Comparison of ENCODE assay signal across 12 mouse cellular contexts in the genomic region with DNA sequence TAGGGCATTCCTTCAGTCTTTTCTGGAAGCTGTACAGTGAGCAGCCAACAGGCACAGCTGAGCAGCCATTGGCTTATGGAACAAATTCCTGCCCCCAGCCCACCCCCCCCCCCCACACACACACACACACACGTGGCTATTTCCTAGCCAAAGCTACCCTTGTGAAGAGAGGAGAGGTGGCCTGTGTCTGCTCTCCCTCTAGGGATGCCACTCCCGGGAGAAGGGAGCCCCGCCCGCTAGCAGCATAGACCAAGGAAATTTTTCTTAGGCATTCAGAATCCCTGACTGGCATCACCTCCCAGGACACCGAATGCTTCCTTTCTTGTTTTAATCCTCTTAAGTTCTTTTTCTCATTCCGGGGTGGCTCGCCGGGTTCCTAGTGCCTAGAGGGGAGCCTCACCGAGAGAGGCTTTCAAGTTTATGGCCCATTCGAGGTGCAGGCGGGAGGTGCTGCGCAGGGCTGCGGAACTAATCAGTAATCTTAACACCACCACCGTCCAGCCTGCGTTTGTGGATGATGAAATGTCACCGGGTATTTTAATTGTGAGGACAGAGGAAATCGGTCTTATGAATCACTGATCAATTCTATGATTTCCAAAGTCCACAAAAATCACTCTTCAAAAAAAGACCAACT. TPM values are rescaled to one million over a fixed set of nuclear protein-coding genes. Genes with fewer than 3 reads are reported as not detected.
DNase-seq lines count a peak whose midpoint lies in the region; ATAC-seq and TF ChIP-seq lines count a peak whose summit lies in the region.
"Had no signal": no experiment of that assay in that cellular context is flagged by ENCODE, and none has a peak within 500 bp of the region (broad histone marks: within the 10 kb centered on the region; RNA-seq: fewer than 3 reads in every experiment).

No protein-coding gene starts in this region.

- intact Hi-C loops in heart, postnatal 36 days (cut with DNase I): no loop called here

- H3K4me1 ChIP-seq in heart, postnatal 0 days (ENCODE audit: control insufficient read depth, insufficient read depth): no peaks in the 10 kb centered on the region
- H3K4me1 ChIP-seq in embryonic facial prominence, embryonic 11.5 days (ENCODE audit: control insufficient read depth, insufficient read depth, low read length): no peaks in the 10 kb centered on the region
- H3K4me1 ChIP-seq in hindbrain, embryonic 15.5 days (replicated peaks): 0 out of 2 replicates have a peak, but pooled peaks cover 4% of the 10 kb centered on the region
- H3K4me1 ChIP-seq in midbrain, postnatal 0 days (ENCODE audit: insufficient read depth, low read length): no peaks in the 10 kb centered on the region; the same call in 1 of the 2 replicates

- no peaks in the 10 kb centered on the region for H3K36me3 ChIP-seq in heart, postnatal 0 days (replicated peaks; ENCODE audit: control insufficient read depth, insufficient read depth, low read length)
- H3K36me3 ChIP-seq in embryonic facial prominence, embryonic 11.5 days (replicated peaks; ENCODE audit: control insufficient read depth, insufficient read depth, low read depth, low read length): no peaks in the 10 kb centered on the region
- H3K36me3 ChIP-seq in hindbrain, embryonic 15.5 days: no peaks in the 10 kb centered on the region
- H3K36me3 ChIP-seq in midbrain, postnatal 0 days (ENCODE audit: insufficient read depth, low read length): no peaks in the 10 kb centered on the region

- no peak for TF ChIP-seq EP300 in heart, postnatal 0 days (IDR thresholded peaks at IDR 0.05; ENCODE audit: low read depth)

- DNase-seq in heart, postnatal 0 days (ENCODE audit: low spot score): no peak
- no peak for DNase-seq in heart, postnatal 36 days
- peak; percentile 38 for DNase-seq in embryonic facial prominence, embryonic 11.5 days (ENCODE audit: low spot score)
- DNase-seq in midbrain, postnatal 0 days (ENCODE audit: low spot score): no peak
- no peak for DNase-seq in gastrocnemius, adult 18-20 months (ENCODE audit: low spot score)
- DNase-seq in lung, postnatal 36 days: no peak
- no peak for DNase-seq in cerebellum, postnatal 36 days
- DNase-seq: cerebellum, postnatal 25 days; gastrocnemius, postnatal 36 days; liver, postnatal 0 days had no signal

- no peaks in the 10 kb centered on the region for H3K9me3 ChIP-seq in heart, postnatal 0 days (replicated peaks; ENCODE audit: control insufficient read depth, low read length)
- H3K9me3 ChIP-seq in embryonic facial prominence, embryonic 11.5 days (replicated peaks; ENCODE audit: control insufficient read depth, low read length): no peaks in the 10 kb centered on the region
- H3K9me3 ChIP-seq in hindbrain, embryonic 15.5 days: no peaks in the 10 kb centered on the region
- no peaks in the 10 kb centered on the region for H3K9me3 ChIP-seq in midbrain, postnatal 0 days (ENCODE audit: low read length)

- ATAC-seq in heart, postnatal 0 days (ENCODE audit: insufficient read depth, low read depth): no peak
- ATAC-seq in embryonic facial prominence, embryonic 11.5 days (replicated peaks; ENCODE audit: insufficient number of reproducible peaks, low FRiP score, low TSS enrichment, low read depth): peak; percentile 84
- ATAC-seq in hindbrain, embryonic 15.5 days (ENCODE audit: low FRiP score, low read depth): peak; percentile 51; the same call in 1 of the 2 replicates
- no peak for ATAC-seq in midbrain, postnatal 0 days (ENCODE audit: low FRiP score)
- ATAC-seq: activated CD4-positive, CD25-positive, alpha-beta regulatory T cell, adult 4 months; liver, postnatal 0 days had no signal

- 3% methylated on average over 17 of the region's 17 CpGs for WGBS in heart, postnatal 0 days
- 3% methylated on average over 17 of the region's 17 CpGs for WGBS in embryonic facial prominence, embryonic 11.5 days
- 4% methylated on average over 17 of the region's 17 CpGs for WGBS in hindbrain, embryonic 15.5 days
- WGBS in midbrain, postnatal 0 days: under 1% methylated on average over 17 of the region's 17 CpGs

- H3K9ac ChIP-seq in heart, postnatal 0 days (replicated peaks; ENCODE audit: low read depth, low read length): no peak overlapping the region
- no peak overlapping the region for H3K9ac ChIP-seq in embryonic facial prominence, embryonic 11.5 days (replicated peaks; ENCODE audit: low read length)
- no peak overlapping the region for H3K9ac ChIP-seq in hindbrain, embryonic 15.5 days
- no peak overlapping the region for H3K9ac ChIP-seq in midbrain, postnatal 0 days (replicated peaks; ENCODE audit: low read length, poor library complexity, severe bottlenecking)
- H3K9ac ChIP-seq: liver, postnatal 0 days had no signal

- H3K4me2 ChIP-seq in heart, postnatal 0 days (ENCODE audit: low read depth, low read length): peak overlapping the region; percentile 28; the same call in 1 of the 2 replicates
- peak overlapping the region; percentile 23; the same call in 1 of the 2 replicates for H3K4me2 ChIP-seq in embryonic facial prominence, embryonic 11.5 days (ENCODE audit: low read depth, low read length)
- peak overlapping the region; percentile 42 for H3K4me2 ChIP-seq in hindbrain, embryonic 15.5 days
- peak overlapping the region; percentile 40 for H3K4me2 ChIP-seq in midbrain, postnatal 0 days (ENCODE audit: low read depth, low read length, poor library complexity, severe bottlenecking)

- no peak overlapping the region for H3K4me3 ChIP-seq in heart, postnatal 0 days (ENCODE audit: low read depth, low read length)
- H3K4me3 ChIP-seq in embryonic facial prominence, embryonic 11.5 days (ENCODE audit: low read depth, low read length): no peak overlapping the region
- peak overlapping the region; percentile 12; the same call in 1 of the 2 replicates for H3K4me3 ChIP-seq in hindbrain, embryonic 15.5 days
- H3K4me3 ChIP-seq in midbrain, postnatal 0 days (ENCODE audit: low read depth, low read length): peak overlapping the region; percentile 14; the same call in 1 of the 2 replicates

- H3K27me3 ChIP-seq in heart, postnatal 0 days (ENCODE audit: control insufficient read depth, insufficient read depth, low read length): 0 out of 2 replicates have a peak, but pooled peaks cover 6% of the 10 kb centered on the region
- H3K27me3 ChIP-seq in embryonic facial prominence, embryonic 11.5 days (ENCODE audit: control insufficient read depth, insufficient read depth, low read length): no peaks in the 10 kb centered on the region; the same call in 1 of the 2 replicates
- H3K27me3 ChIP-seq in hindbrain, embryonic 15.5 days: peaks cover 8% of the 10 kb centered on the region; the same call in 1 of the 2 replicates
- H3K27me3 ChIP-seq in midbrain, postnatal 0 days (ENCODE audit: insufficient read depth, low read length): peaks cover 12% of the 10 kb centered on the region

- no peak for TF ChIP-seq CTCF in heart, postnatal 0 days (IDR thresholded peaks at IDR 0.05; ENCODE audit: low read depth)
- TF ChIP-seq CTCF in midbrain, postnatal 0 days (IDR thresholded peaks at IDR 0.05): no peak

- H3K27ac ChIP-seq in heart, postnatal 0 days (ENCODE audit: low read depth): no peak overlapping the region
- H3K27ac ChIP-seq in embryonic facial prominence, embryonic 11.5 days (replicated peaks; ENCODE audit: low read depth, low read length): no peak overlapping the region
- no peak overlapping the region for H3K27ac ChIP-seq in hindbrain, embryonic 15.5 days (replicated peaks)
- no peak overlapping the region for H3K27ac ChIP-seq in midbrain, postnatal 0 days (ENCODE audit: low read depth, low read length)

RNA-seq across cellular contexts. Expression of gene Sp8, which starts 34.7 kb away (rescaled TPM):
- total RNA-seq in heart, postnatal 0 days (2014; rRNA removed; ENCODE audit: low replicate concordance): not detected in 2 replicates
- polyA plus RNA-seq in heart, postnatal 0 days (2015; fragmentation: Nextera tagmentation; extraction: Ambion mirVana): not detected in 2 replicates
- not detected for total RNA-seq in heart, postnatal 36 days (2021)
- polyA plus RNA-seq in embryonic facial prominence, embryonic 11.5 days (2014; fragmentation: Nextera tagmentation; extraction: Ambion mirVana): 6.6 and 6.8 TPM in 2 replicates
- 2.8 and 3.0 TPM in 2 replicates for polyA plus RNA-seq in hindbrain, embryonic 15.5 days (2015; fragmentation: Nextera tagmentation; extraction: Ambion mirVana)
- 1.9 and 2.7 TPM in 2 replicates for total RNA-seq in midbrain, postnatal 0 days (2014; rRNA removed)
- polyA plus RNA-seq in midbrain, postnatal 0 days (2015; fragmentation: Nextera tagmentation; extraction: Ambion mirVana): 0.90 and 1.8 TPM in 2 replicates
- total RNA-seq in gastrocnemius, adult 18-20 months (2021): not detected
- total RNA-seq: gastrocnemius, postnatal 36 days had no signal
- polyA plus RNA-seq: activated CD4-positive, CD25-positive, alpha-beta regulatory T cell, adult 4 months; liver, postnatal 0 days had no signal

Comparison
In these comparisons a context has a peak if more than half of its experiments do, and no peak if none do; other contexts are left out.
1. ATAC-seq: peak in embryonic facial prominence, embryonic 11.5 days (single experiment) and hindbrain, embryonic 15.5 days (single experiment); none in heart, postnatal 0 days (single experiment) and midbrain, postnatal 0 days (single experiment).
2. H3K4me3 ChIP-seq: peak in hindbrain, embryonic 15.5 days (single experiment) and midbrain, postnatal 0 days (single experiment); none in heart, postnatal 0 days (single experiment) and embryonic facial prominence, embryonic 11.5 days (single experiment).
3. Peak in every context shown above with its lines, with median percentiles within 50 percentile points of each other: H3K4me2 ChIP-seq.